Mouse (Mus musculus) forelimb bud, embryonic 11.5 days (tissue): ENCODE measurements at regions not wholly inside any gene's neighbourhood (a gene's known extent, or its start where the extent isn't known, plus 50 kb on each side); places are given as distances from the start of the nearest gene placed in this dataset.
A peak's percentile ranks its signal among the peaks of the same experiment; 100 is the strongest.

Source experiments
- DNase-seq: peaks from one replicate; pipeline ENCODE4 v3.0.0-alpha.2; 2012; ENCODE audit warnings: low read depth, low spot score

- DNase-seq: no peak
Measured at GRCm38 (mm10) chr2:61088501-61088900, 125.5 kb upstream of the Rbms1 start.

GRCm38 (mm10) chr2:61084835-61085234 is 121.8 kb upstream of the Rbms1 start:
- no peak for DNase-seq

DNA sequence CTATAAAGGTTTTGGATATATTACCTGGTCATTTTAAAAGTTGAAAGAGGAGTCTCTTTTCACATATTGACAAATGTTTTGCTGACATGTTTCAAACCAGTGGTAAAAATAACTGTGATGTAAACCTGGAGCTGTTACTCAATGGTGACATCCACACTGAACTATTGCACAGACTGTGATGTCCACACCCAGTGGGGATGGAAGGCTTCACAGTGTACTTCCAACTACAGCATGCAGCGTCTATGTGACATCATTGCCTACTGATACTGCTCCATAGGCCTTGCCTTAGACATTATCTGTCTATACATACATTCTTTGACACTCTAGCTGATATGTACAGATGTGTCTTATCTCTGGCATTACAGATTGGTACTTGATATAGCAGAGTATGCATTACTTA is 120.1 kb upstream of the Rbms1 start:
- no peak for DNase-seq

DNA sequence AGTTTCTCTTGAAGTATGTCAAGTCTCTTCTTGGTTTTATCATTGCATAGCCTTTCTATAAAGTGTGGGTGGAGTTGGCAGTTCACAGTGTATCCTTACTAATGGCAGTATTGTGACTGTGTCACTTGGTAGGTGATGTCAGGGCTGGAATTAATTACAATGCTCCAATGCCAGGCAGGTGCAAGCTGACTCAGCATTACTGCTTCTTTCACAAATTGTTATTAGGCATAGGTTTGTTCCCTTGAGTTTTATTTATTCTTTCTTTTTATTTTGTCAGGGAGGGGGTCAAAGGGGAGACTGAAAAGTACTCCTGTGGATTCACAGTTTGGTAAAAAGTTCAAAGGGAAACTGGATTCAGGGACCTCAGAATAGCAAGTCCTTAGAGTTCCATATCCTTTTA is 119.6 kb upstream of the Rbms1 start:
- no peak for DNase-seq

GRCm38 (mm10) chr2:61080006-61080405 is 117.0 kb upstream of the Rbms1 start:
- DNase-seq: no peak

DNA sequence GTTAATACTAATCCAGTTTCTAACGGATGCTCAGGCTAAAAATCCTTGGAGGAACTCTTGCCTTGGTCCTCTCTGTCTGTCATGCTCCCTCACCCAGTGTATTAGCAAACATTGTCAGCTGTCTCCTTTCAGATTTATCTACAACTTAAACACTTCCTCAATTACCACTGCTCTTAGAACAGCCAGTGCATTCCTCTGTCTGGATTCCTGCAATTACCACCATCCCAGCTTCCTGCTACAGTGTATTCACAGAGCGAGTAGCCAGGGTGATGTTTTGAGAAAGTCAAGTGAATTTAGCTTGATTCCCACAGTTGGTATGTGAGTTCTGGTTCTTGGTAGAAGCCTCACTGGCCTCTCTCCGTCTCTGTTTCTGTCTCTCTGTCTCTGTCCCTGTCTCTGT is 108.0 kb upstream of the Rbms1 start:
- peak; percentile 30 for DNase-seq

GRCm38 (mm10) chr2:61067877-61068276 is 104.9 kb upstream of the Rbms1 start:
- no peak for DNase-seq

DNA sequence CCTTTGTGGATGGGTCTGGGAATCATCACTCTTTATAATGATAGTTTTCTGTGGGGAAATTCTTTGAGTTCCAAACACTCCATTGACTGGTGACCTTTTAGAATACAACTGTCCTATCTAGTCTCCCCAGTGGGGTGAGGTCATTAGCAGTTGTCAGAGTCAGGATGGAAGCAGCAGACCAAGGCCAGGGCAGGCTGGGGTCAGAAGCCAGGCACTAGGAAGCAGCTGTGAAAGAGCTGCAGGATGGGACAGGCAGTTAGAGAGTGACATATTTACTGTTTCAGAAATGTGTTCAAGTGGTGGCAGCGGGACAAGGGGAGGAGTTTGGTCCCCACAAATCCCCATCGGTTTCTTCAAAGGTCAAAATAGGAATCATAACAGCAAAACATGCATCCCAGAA is 99.1 kb upstream of the Rbms1 start:
- no peak for DNase-seq

GRCm38 (mm10) chr2:61060906-61061305 is 97.9 kb upstream of the Rbms1 start:
- no peak for DNase-seq

DNA sequence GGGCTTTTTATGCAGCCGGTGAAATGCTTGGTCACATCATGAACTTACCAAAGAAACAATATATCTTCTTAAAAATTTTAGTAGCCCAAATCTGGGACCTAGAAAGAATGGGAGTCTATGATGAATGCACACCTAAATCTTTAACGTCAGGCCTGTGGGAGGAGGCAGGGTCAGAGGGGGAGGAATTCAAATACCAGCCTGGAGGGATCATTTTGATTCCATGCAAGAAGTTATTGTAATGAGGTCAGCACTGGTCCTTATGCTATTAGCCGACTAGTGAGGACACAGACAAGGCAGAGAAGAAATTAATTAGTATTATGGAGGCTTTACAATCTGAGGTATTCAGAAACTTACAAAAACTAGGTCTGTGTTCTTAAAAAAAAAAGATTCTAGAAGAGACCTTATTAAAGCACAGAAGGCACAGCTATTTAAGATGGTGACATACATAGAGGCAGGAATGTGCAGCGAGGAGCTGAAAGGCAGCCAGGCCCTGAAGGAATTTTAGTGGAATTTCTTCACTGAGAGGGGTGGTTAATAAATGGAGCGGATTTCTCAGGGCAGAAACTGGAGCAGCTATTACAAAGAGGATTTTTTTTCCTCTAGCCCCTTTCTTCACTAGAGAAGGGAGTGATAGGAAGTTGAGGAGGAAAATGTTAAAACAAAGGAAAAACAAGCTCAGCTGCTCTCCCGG is 95.7 kb upstream of the Rbms1 start:
- DNase-seq: peak; percentile 43

DNA sequence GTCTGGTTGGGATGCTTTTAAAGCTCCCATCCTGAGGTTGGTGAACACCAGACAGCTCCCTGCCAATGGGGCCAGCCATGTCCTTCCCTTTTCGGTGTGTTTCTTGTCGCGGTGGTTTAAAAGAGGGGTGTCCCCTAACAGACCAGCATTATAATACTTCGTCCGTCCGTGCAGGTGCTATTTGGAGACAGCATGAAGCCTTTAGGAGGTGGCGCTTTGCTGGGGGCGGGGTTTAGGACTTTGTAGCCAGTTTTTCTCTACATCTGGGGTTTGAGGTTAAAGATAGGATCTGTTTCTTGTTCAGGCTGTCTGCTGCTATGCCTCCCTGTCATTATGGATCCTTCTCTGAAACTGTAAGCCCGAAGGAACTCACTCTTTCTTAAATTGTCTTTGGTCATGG is 89.3 kb upstream of the Rbms1 start:
- DNase-seq: no peak

DNA sequence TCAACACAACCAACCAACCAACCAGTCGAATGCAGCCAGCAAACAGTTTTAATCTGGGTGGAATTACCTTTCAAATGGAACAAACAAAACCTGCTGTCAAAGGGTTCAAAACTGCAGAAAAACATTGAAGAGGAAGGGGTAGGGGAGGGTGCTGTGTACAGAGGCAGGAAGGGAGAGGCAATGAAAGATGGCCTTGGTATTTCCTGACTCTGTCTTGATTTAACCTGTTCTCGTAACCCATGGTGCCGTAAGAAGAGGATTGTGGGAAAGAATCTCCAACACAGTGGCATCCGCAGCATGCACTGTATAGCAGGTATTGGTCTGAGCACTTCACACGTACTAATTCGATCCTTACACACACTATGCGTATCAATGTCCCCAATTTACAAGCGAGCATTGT is 88.8 kb upstream of the Rbms1 start:
- DNase-seq: no peak

DNA sequence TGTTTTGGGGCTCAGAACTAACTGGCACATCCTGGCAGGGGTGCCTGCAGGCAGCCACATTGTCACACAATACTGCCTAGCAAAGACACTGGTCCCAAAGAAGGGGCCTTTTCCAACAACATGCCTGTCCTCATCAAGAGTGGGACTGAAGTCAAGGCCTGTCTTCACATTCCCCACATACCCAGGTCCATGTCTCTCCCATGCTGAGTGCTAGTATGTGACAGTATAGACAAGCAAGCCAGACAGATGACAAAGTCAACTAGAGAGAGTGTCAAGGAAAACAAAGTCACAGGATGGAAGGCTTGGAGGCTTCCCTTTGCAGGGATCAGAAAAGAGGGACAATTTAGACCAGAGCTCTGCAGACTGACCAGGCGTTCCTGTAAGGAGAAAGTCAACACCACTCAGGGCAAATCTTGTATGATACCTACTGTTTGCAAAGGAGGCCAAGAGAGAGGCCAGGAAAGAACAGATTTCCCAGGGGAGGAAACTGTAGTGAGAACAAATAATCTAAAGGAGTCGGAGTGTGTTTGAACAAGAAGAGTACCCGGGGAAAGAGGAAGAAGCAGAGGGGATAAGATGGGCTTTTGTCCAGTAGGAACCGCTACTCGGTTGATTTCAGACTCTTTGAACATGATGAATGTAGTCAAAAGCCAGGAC is 83.2 kb upstream of the Rbms1 start:
- no peak for DNase-seq

DNA sequence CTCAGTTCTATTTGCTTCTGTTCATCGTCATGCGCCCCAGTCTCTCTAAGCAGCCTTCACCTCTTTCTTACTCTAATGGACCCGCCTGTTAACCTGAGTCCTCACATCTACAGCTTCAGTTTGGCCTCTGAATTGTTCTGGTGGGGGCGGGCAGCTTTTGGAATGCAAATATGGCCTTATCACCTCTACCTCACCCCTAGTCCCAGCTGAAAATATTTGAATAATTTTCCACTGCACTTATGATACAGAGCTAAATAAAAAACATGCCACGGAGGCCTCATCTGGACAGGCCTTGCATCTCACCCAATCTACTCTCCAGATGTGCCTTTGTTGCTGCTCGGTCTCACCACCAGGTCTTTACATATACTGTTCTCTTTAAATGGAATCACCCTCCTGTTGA is 82.5 kb upstream of the Rbms1 start:
- DNase-seq: no peak

- DNase-seq: no peak
Measured at GRCm38 (mm10) chr2:61032920-61033319, 69.9 kb upstream of the Rbms1 start.

GRCm38 (mm10) chr2:61029706-61030105 is 66.7 kb upstream of the Rbms1 start:
- no peak for DNase-seq

- DNase-seq: no peak
Measured at GRCm38 (mm10) chr2:61028578-61028977, 65.6 kb upstream of the Rbms1 start.

- no peak for DNase-seq
Measured at GRCm38 (mm10) chr2:61027686-61028085, 64.7 kb upstream of the Rbms1 start.

DNA sequence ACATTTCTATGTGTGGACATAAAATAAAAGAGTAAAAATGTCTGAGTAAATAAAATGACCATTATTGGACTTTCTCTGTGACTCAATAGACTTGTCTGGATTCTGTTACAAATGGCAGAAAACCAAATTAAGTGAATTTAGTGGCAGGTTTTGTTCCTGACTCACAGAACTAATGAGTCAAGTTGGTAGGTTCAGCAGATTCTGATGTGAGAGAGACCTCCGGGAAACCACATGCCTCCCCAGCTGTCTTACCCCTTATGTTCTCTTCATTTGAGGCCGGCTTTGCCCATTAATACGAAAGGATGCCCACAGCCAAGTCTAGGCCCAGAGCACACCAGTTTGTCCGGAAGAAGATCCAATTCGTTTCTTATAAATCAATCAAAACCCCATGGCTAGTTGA is 59.4 kb upstream of the Rbms1 start:
- DNase-seq: no peak

GRCm38 (mm10) chr2:61020791-61021190 is 57.8 kb upstream of the Rbms1 start:
- DNase-seq: no peak

- no peak for DNase-seq
Measured at GRCm38 (mm10) chr2:61013006-61013405, 50.0 kb upstream of the Rbms1 start.
